Mouse (Mus musculus): ENCODE results near the gene Snap47. TPM values are rescaled to one million over a fixed set of nuclear protein-coding genes. Genes with fewer than 3 reads are reported as not detected.

Snap47 gene
- 10 to 100 TPM; 22.8 to 26.9 (median 26.3) TPM for total RNA-seq (2022)

- DNase-seq (ENCODE audit: low spot score in 2 of 2), result no peak
Observed at GRCm38 (mm10) chr11:59451086-59451485, at the start of gene Snap47. TSS of gene Snap47 (minus strand) at chr11:59451186.

DNA sequence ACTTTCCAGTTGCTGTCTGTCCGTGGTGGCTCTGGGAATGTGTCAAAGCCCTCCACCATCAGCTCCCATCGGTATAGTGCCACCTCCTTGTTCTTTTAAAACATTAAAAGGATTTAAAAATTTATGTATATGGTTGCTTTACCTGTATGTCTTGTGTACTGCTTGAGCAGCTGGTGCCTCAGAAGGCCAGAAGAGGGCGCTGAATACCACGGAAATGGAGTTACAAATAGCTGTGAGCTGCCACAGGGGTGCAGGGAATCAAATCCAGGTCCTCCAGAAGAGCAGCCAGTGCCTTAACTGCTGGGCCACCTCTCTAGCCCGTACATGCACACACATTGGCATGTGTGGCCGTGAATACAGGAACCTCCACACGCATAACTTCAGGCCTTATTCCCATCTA lies 46.8 kb upstream of the Snap47 start:
- DNase-seq (ENCODE audit: low spot score in 2 of 2), result no peak

GRCm38 (mm10) chr11:59496672-59497310 lies 45.8 kb upstream of the Snap47 start:
- DNase-seq (ENCODE audit: low spot score in 2 of 2), result no peak

DNA sequence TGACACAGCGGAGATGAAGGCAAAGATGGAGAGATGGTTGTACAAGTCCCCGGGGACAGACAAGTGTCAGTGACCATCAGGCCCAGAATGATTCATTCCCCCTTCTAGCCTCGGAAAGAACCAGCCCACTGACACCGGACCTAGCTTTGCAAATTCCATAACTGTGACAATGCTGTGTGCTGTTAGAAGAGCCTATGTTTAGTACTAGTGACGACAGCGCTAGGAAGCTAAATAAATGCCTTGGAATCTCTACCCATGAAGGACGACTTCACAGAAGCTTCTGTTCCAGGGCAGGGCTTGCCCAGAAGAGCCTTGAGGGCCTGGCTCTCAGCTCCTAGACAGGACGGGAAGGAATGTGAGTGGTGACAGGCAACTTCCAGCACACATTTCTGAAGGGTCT lies 35.2 kb upstream of the Snap47 start:
- DNase-seq (ENCODE audit: low spot score in 2 of 2), result no peak

DNA sequence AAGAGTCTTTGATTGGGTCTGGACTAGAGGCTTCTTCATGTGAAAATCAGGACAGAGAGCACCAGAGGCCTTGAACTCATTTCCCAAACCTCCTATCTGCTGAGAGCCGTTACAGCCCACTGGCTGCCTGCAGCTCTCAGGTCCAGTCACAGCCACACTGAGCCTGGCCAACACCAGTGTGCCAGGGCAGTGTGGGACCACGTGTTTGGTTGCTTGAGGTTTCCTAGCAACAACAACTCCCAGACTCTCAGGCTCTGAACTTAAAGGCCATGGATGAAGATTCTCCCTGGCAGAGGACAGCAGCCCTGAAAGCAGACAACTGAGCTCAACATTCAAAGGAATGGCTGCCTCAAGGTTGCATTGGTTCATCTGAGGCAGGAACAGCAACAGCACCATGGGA lies 34.7 kb upstream of the Snap47 start:
- no peak for DNase-seq (ENCODE audit: low spot score in 2 of 2)

DNA sequence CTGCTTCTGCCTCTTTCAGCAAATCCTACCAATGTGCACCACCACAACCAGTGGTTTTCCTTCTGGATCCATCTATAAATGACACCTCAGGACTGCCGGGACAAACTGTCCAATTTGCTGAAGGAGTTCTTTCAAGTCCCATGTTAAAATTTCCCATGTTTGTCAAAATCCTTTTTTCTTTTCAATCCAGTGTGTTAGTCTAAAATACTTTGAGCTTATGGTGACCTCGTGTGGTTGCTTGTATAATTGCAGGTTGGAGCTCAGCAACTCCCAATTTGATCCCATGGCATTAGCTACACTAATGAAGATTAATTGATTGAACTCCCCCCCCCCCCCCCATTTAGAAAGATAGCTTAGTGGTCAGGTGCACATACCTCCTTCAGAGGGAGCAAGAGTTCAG lies 32.2 kb upstream of the Snap47 start:
- DNase-seq (ENCODE audit: low spot score in 2 of 2), result no peak

DNA sequence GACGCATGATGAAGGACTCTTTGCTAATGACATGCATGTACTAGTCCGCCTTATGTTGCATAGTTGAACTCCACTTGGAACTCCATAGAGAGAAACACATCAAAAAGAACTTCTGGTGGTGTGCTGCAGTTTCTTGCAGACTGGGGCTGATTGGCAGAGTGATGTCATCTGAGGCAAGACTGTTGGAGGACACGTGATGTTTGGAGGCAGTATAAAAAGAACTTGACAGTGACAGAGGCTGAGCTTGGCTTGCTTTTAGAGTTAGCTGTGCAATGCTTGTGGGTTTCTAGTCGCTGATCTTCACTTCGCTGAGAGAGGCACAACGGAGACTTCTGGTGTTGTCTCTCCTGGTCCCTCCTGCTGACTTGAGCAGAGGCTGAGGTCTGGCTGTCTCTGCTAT lies 26.3 kb upstream of the Snap47 start:
- no peak for DNase-seq (ENCODE audit: low spot score in 2 of 2)

GRCm38 (mm10) chr11:59472326-59472677 lies 21.3 kb upstream of the Snap47 start, which contains the start of gene Zfp867:
TSS of gene Zfp867 (minus strand) at chr11:59472474.
- peak; percentile 80 to 86 for DNase-seq (ENCODE audit: low spot score in 2 of 2)

DNA sequence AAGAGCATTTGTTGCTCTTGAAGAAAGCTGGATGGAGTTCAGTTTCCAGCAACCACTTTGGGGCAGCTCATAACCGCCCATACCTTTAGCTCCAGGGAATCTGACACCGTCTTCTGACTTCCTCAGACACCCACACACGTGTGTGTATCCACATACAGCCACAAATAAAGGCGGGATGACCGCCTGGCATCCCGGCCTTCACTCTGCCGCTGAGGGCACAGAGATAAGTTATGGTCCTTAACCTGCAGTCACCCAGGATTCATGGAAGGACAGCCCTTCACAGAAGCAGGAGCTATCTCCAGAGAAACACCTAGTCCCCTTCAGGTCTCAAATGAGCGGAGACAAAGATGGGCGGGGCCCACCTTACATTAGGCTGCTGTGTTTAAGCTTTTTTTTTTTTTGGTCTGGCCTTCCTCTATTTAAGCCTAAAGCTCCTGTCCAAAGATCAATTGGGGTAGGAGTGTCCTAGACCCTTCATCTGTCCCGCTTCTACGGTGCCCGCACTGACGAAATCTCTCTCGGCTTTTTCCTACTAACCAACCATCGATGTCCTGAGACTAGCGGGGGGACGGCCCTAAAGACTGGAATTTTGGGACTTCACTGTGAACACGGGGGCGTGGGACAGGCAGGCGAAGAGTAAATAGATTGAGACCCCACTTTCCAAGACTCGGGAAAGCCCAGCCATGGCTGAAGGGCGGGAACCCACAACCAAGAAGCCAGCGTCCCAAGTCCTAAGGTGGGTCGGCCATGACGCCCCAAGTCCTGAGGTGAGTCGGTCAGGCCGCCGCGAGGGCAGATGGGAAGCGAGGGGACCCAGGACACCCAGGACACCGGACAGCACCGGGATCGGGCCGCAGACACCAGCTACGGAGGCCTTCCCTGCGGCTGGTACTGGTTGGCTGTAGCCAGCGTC lies 20.7 kb upstream of the Snap47 start:
- no peak for DNase-seq (ENCODE audit: low spot score in 2 of 2)

GRCm38 (mm10) chr11:59460459-59460858 lies 9.5 kb upstream of the Snap47 start:
- no peak for DNase-seq (ENCODE audit: low spot score in 2 of 2)

- DNase-seq (ENCODE audit: low spot score in 2 of 2), result no peak
Observed at GRCm38 (mm10) chr11:59458973-59459372, 8.0 kb upstream of the Snap47 start.

GRCm38 (mm10) chr11:59456891-59457290 lies 5.9 kb upstream of the Snap47 start:
- DNase-seq (ENCODE audit: low spot score in 2 of 2), result no peak

- no peak for DNase-seq (ENCODE audit: low spot score in 2 of 2)
Observed at GRCm38 (mm10) chr11:59456346-59456745, 5.4 kb upstream of the Snap47 start.

GRCm38 (mm10) chr11:59450230-59450771 lies 685 bp downstream of the Snap47 start:
- no peak for DNase-seq (ENCODE audit: low spot score in 2 of 2)

DNA sequence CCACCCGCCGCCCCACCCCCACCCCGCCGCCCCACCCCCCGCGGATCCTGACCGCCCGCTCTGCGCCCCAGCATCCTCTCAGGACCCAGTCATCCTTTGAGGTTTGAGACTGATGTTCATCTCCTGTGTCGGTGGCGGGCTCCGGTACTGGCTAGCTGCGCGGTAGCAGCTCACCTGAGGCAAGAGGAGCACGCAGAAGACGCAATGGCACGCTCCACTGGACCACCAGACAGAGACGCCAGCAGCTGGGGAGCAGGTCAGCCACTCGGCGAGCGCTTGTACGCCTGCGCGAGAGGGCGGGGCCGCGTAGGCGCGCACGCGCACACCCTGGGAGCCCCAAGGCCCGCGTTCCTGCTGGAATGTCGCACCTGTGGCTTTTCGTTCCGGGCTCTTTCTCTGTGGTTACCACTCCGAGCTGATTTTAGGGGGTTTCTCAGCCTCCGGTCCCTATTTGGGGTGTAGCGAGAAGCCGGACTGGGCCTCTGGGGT lies 1.2 kb downstream of the Snap47 start, which contains the start of gene Jmjd4:
Gene Jmjd4 (plus strand): TSS at position 305 of the 489 bp plus-strand sequence.
- peak; percentile 65 to 83 for DNase-seq (ENCODE audit: low spot score in 2 of 2)

GRCm38 (mm10) chr11:59443102-59443501 lies 7.9 kb downstream of the Snap47 start:
- no peak for DNase-seq (ENCODE audit: low spot score in 2 of 2)

GRCm38 (mm10) chr11:59437954-59438353 lies 13.0 kb downstream of the Snap47 start:
- no peak for DNase-seq (ENCODE audit: low spot score in 2 of 2)

GRCm38 (mm10) chr11:59432261-59432660 lies 18.7 kb downstream of the Snap47 start:
- DNase-seq (ENCODE audit: low spot score in 2 of 2), result no peak

GRCm38 (mm10) chr11:59429959-59430358 lies 21.0 kb downstream of the Snap47 start:
- DNase-seq (ENCODE audit: low spot score in 2 of 2), result no peak

- DNase-seq (ENCODE audit: low spot score in 2 of 2), result peak in 1 of 2 experiments; percentile 38
Observed at GRCm38 (mm10) chr11:59428057-59428660, 22.8 kb downstream of the Snap47 start.

- no peak for DNase-seq (ENCODE audit: low spot score in 2 of 2)
Observed at GRCm38 (mm10) chr11:59425671-59426101, 25.3 kb downstream of the Snap47 start.

Data from gastrocnemius, adult 8-10 months (tissue).